Mouse (Mus musculus): ENCODE measurements around the gene Asb14. TPM values are rescaled to one million over a fixed set of nuclear protein-coding genes. Genes with fewer than 3 reads are reported as not detected.
"Not testable (repeated sequence)": the region's sequence is repeated elsewhere in the genome, so short reads cannot be mapped to it uniquely, and the experiment has no call there.

Asb14 gene
- polyA plus RNA-seq, 1 experiment from 2014 or later = 0.54 TPM

GRCm38 (mm10) chr14:26913681-26914268 lies 19.4 kb downstream of the Asb14 start:
- ATAC-seq (ENCODE audit: low read depth) = peak; percentile 75
- Histone ChIP-seq H3K4me1 (ENCODE audit: control insufficient read depth, insufficient read depth, low read length) (no peaks in the 10 kb centered on the region), H3K9me3 (ENCODE audit: control insufficient read depth, low read length) (no peaks in the 10 kb centered on the region), H3K27ac (replicated peaks; ENCODE audit: low read depth, low read length) (no peak overlapping the region), H3K4me2 (ENCODE audit: low read depth, low read length) (no peak overlapping the region), H3K27me3 (replicated peaks; ENCODE audit: control insufficient read depth, insufficient read depth, low read length) (no peaks in the 10 kb centered on the region), H3K9ac (ENCODE audit: low read depth, low read length) (no peak overlapping the region), H3K4me3 (ENCODE audit: low read depth, low read length) (no peak overlapping the region), H3K36me3 (ENCODE audit: control insufficient read depth, insufficient read depth, low read length) (peaks cover 8% of the 10 kb centered on the region)
- peak; percentile 32 for DNase-seq (ENCODE audit: low spot score)
- WGBS = 74% methylated on average over 9 of the region's 9 CpGs

DNA sequence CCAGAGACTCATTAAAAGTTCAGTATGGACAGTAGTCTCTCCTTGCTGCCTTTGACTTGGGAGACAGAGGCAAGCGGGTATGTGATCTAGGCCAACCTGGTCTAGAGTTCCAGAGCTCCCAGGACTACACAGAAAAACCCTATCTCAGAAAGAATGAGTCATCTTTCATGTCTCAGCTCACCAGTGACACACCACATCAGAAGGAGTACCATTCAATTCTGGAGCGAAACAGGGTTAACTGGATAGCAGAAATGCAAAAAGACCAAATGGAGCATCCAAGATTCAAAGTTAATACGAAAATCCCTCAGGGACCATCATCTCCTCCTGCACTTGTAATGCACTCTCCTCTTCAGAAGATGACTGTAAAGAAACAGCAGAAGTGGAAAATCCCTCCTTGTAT lies 25.0 kb downstream of the Asb14 start:
- Histone ChIP-seq H3K9me3 (ENCODE audit: control insufficient read depth, low read length) (no peaks in the 10 kb centered on the region), H3K36me3 (ENCODE audit: control insufficient read depth, insufficient read depth, low read length) (peaks cover 49% of the 10 kb centered on the region), H3K27me3 (replicated peaks; ENCODE audit: control insufficient read depth, insufficient read depth, low read length) (no peaks in the 10 kb centered on the region), H3K27ac (replicated peaks; ENCODE audit: low read depth, low read length) (no peak overlapping the region), H3K9ac (ENCODE audit: low read depth, low read length) (no peak overlapping the region), H3K4me1 (ENCODE audit: control insufficient read depth, insufficient read depth, low read length) (no peaks in the 10 kb centered on the region), H3K4me2 (ENCODE audit: low read depth, low read length) (no peak overlapping the region), H3K4me3 (ENCODE audit: low read depth, low read length) (no peak overlapping the region)
- no peak for ATAC-seq (ENCODE audit: low read depth)
- DNase-seq (ENCODE audit: low spot score) = no peak
- WGBS = 98% methylated on average over 3 of the region's 3 CpGs

GRCm38 (mm10) chr14:26923702-26924421 lies 29.5 kb downstream of the Asb14 start:
- no peak overlapping the region for H3K4me3 ChIP-seq (ENCODE audit: low read depth, low read length)
- WGBS = 87% methylated on average over 5 of the region's 5 CpGs
- no peak overlapping the region for H3K4me2 ChIP-seq (ENCODE audit: low read depth, low read length)
- H3K27me3 ChIP-seq (replicated peaks; ENCODE audit: control insufficient read depth, insufficient read depth, low read length) = no peaks in the 10 kb centered on the region
- ATAC-seq (ENCODE audit: low read depth) (no peak), DNase-seq (ENCODE audit: low spot score) (no peak)
- no peak overlapping the region for H3K27ac ChIP-seq (replicated peaks; ENCODE audit: low read depth, low read length)
- no peaks in the 10 kb centered on the region for H3K9me3 ChIP-seq (ENCODE audit: control insufficient read depth, low read length)
- no peaks in the 10 kb centered on the region for H3K4me1 ChIP-seq (ENCODE audit: control insufficient read depth, insufficient read depth, low read length)
- no peak overlapping the region for H3K9ac ChIP-seq (ENCODE audit: low read depth, low read length)
- H3K36me3 ChIP-seq (ENCODE audit: control insufficient read depth, insufficient read depth, low read length) = peaks cover 67% of the 10 kb centered on the region

- Histone ChIP-seq H3K4me3 (ENCODE audit: low read depth, low read length) (no peak overlapping the region), H3K9me3 (ENCODE audit: control insufficient read depth, low read length) (no peaks in the 10 kb centered on the region), H3K4me1 (ENCODE audit: control insufficient read depth, insufficient read depth, low read length) (no peaks in the 10 kb centered on the region), H3K9ac (ENCODE audit: low read depth, low read length) (no peak overlapping the region), H3K27me3 (replicated peaks; ENCODE audit: control insufficient read depth, insufficient read depth, low read length) (no peaks in the 10 kb centered on the region), H3K27ac (replicated peaks; ENCODE audit: low read depth, low read length) (no peak overlapping the region), H3K4me2 (ENCODE audit: low read depth, low read length) (no peak overlapping the region), H3K36me3 (ENCODE audit: control insufficient read depth, insufficient read depth, low read length) (peaks cover 35% of the 10 kb centered on the region)
- DNase-seq (ENCODE audit: low spot score) (no peak), ATAC-seq (ENCODE audit: low read depth) (no peak)
- 90% methylated on average over 3 of the region's 3 CpGs for WGBS
Measured at GRCm38 (mm10) chr14:26934891-26935290, 40.5 kb downstream of the Asb14 start.

- no peak overlapping the region for H3K4me3 ChIP-seq (ENCODE audit: low read depth, low read length)
- ATAC-seq (ENCODE audit: low read depth) (no peak), DNase-seq (ENCODE audit: low spot score) (no peak)
- H3K36me3 ChIP-seq (ENCODE audit: control insufficient read depth, insufficient read depth, low read length) = peaks cover 35% of the 10 kb centered on the region
- no peak overlapping the region for H3K9ac ChIP-seq (ENCODE audit: low read depth, low read length)
- H3K27me3 ChIP-seq (replicated peaks; ENCODE audit: control insufficient read depth, insufficient read depth, low read length) = no peaks in the 10 kb centered on the region
- no peak overlapping the region for H3K27ac ChIP-seq (replicated peaks; ENCODE audit: low read depth, low read length)
- H3K4me2 ChIP-seq (ENCODE audit: low read depth, low read length) = no peak overlapping the region
- 80% methylated on average over 4 of the region's 4 CpGs for WGBS
- H3K9me3 ChIP-seq (ENCODE audit: control insufficient read depth, low read length) = no peaks in the 10 kb centered on the region
- no peaks in the 10 kb centered on the region for H3K4me1 ChIP-seq (ENCODE audit: control insufficient read depth, insufficient read depth, low read length)
Measured at GRCm38 (mm10) chr14:26935558-26935957, 41.2 kb downstream of the Asb14 start.

DNA sequence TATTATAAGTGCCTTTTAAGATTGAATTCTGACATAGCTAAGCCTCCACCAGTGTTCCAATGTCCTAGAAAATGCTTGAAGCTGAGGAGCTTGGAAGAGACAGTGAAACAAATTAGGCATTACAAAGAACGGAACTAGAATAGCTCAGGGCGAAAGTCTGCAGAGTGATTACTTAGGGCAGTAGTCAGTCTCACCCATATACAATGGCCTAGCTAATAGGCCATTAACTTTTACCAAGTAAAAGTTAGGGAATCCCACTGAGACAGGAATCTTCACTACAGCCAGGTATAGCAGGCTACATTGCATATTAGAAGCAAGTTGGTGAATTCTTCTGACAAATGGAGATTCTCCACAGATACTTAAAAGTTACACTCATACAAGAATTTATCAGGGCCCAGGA lies 61.8 kb downstream of the Asb14 start:
- ATAC-seq (ENCODE audit: low read depth); H3K9me3 ChIP-seq (ENCODE audit: control insufficient read depth, low read length); H3K4me1 ChIP-seq (ENCODE audit: control insufficient read depth, insufficient read depth, low read length); DNase-seq (ENCODE audit: low spot score); H3K4me3 ChIP-seq (ENCODE audit: low read depth, low read length); H3K9ac ChIP-seq (ENCODE audit: low read depth, low read length); H3K27me3 ChIP-seq (replicated peaks; ENCODE audit: control insufficient read depth, insufficient read depth, low read length); H3K27ac ChIP-seq (replicated peaks; ENCODE audit: low read depth, low read length); H3K4me2 ChIP-seq (ENCODE audit: low read depth, low read length): not testable (repeated sequence)
- H3K36me3 ChIP-seq (ENCODE audit: control insufficient read depth, insufficient read depth, low read length) = peaks cover 52% of the 10 kb centered on the region
- WGBS = 93% methylated on average over 2 of the region's 2 CpGs

DNA sequence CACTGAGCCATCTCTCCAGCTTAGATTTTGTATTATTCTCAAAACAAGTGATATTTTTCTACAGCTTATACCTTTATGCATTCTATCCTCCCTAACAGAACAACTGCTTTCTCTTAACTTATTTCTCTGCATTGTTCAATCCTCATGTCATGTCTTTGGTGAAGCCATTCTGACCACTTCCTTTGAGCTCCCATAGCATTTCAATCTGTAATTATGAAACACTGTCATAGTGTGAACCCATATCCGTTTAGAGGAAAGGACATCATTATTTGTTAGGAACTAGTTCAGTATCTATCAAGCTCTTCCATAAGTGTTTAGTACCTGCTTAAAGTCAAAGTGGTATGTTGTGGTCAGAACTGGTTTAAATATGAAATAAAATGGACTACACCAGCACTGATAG lies 66.2 kb downstream of the Asb14 start:
- H3K4me3 ChIP-seq (ENCODE audit: low read depth, low read length) = no peak overlapping the region
- ATAC-seq (ENCODE audit: low read depth) = no peak
- H3K9ac ChIP-seq (ENCODE audit: low read depth, low read length) = no peak overlapping the region
- no peak overlapping the region for H3K4me2 ChIP-seq (ENCODE audit: low read depth, low read length)
- H3K9me3 ChIP-seq (ENCODE audit: control insufficient read depth, low read length) = no peaks in the 10 kb centered on the region
- no peaks in the 10 kb centered on the region for H3K27me3 ChIP-seq (replicated peaks; ENCODE audit: control insufficient read depth, insufficient read depth, low read length)
- 85% methylated on average over 1 of the region's 1 CpGs for WGBS
- DNase-seq (ENCODE audit: low spot score) = no peak
- no peak overlapping the region for H3K27ac ChIP-seq (replicated peaks; ENCODE audit: low read depth, low read length)
- H3K36me3 ChIP-seq (ENCODE audit: control insufficient read depth, insufficient read depth, low read length) = peaks cover 50% of the 10 kb centered on the region
- H3K4me1 ChIP-seq (ENCODE audit: control insufficient read depth, insufficient read depth, low read length) = no peaks in the 10 kb centered on the region

Measured in embryonic facial prominence, embryonic 14.5 days (tissue).